Mouse (Mus musculus): ENCODE data around the gene D16Ertd472e. TPM values are rescaled to one million over a fixed set of nuclear protein-coding genes. Genes with fewer than 3 reads are reported as not detected.

The D16Ertd472e gene
- polyA plus RNA-seq, 1 experiment: 16.8 TPM

DNA sequence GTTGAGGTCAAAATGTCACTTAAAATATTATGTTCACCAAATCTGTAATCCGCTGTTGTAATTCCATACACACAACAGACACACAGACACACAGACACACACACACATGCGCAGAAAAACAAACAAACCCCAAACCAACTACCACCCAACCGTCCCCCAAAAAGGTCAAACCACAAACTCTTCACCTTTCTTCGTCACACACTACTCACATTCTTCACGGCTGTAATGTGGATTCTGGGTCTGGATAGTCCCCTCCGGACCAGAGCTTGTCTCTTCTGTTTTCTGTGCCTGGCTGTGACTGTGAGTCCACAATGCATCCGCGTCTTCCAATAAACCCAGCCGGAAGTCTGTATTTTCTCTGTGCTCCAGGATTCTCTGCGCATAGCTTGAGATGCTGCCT is 29.1 kb downstream of the D16Ertd472e start:
- no peaks in the 10 kb centered on the region for H3K27me3 ChIP-seq (ENCODE audit: control insufficient read depth, insufficient read depth, low read length, poor library complexity, severe bottlenecking)
- no peaks in the 10 kb centered on the region for H3K9me3 ChIP-seq (replicated peaks; ENCODE audit: control insufficient read depth, insufficient read depth, low read length, poor library complexity, severe bottlenecking)
- no peak overlapping the region for H3K9ac ChIP-seq (ENCODE audit: low read depth, poor library complexity, severe bottlenecking)
- peaks cover 7% of the 10 kb centered on the region for H3K36me3 ChIP-seq (ENCODE audit: control insufficient read depth, insufficient read depth, low read length, poor library complexity, severe bottlenecking)
- TF ChIP-seq CTCF (IDR thresholded peaks at IDR 0.05; ENCODE audit: low read depth, low read length): no peak
- no peak for TF ChIP-seq EP300 (IDR thresholded peaks at IDR 0.05; ENCODE audit: insufficient read depth, low read depth, low read length)
- TF ChIP-seq POLR2A (IDR thresholded peaks at IDR 0.05; ENCODE audit: insufficient read depth, low read length): no peak
- no peak overlapping the region for H3K4me3 ChIP-seq (ENCODE audit: low read depth, low read length)
- H3K4me1 ChIP-seq (ENCODE audit: control insufficient read depth, insufficient read depth, low read length): no peaks in the 10 kb centered on the region
- H3K27ac ChIP-seq (ENCODE audit: insufficient read depth, low read length): no peak overlapping the region

DNA sequence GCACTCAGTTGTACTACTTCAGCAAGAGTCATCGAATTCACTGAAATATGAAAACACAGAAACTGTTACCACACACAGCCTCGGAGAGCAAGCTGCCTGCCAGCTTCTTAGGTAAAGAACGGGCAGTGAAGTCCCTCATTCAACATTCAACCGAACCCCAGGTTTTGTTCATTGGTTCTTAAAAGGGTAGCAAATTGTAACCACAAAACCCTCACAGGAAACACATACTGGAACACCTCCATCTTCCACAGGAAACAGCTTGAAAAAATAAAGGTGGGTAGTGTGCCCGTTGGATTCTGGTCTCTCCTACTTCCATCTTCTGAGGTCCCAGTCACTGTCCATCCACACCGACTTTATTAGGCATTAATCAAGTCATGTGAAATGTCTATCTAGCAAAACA is 30.0 kb downstream of the D16Ertd472e start:
- Histone ChIP-seq H3K27ac (ENCODE audit: insufficient read depth, low read length) (no peak overlapping the region), H3K4me1 (ENCODE audit: control insufficient read depth, insufficient read depth, low read length) (no peaks in the 10 kb centered on the region), H3K27me3 (ENCODE audit: control insufficient read depth, insufficient read depth, low read length, poor library complexity, severe bottlenecking) (no peaks in the 10 kb centered on the region), H3K36me3 (ENCODE audit: control insufficient read depth, insufficient read depth, low read length, poor library complexity, severe bottlenecking) (peaks cover 7% of the 10 kb centered on the region), H3K9me3 (replicated peaks; ENCODE audit: control insufficient read depth, insufficient read depth, low read length, poor library complexity, severe bottlenecking) (no peaks in the 10 kb centered on the region), H3K4me3 (ENCODE audit: low read depth, low read length) (no peak overlapping the region), H3K9ac (ENCODE audit: low read depth, poor library complexity, severe bottlenecking) (no peak overlapping the region)
- no peak for TF ChIP-seq EP300 (IDR thresholded peaks at IDR 0.05; ENCODE audit: insufficient read depth, low read depth, low read length)
- TF ChIP-seq POLR2A (IDR thresholded peaks at IDR 0.05; ENCODE audit: insufficient read depth, low read length): no peak
- TF ChIP-seq CTCF (IDR thresholded peaks at IDR 0.05; ENCODE audit: low read depth, low read length): no peak

DNA sequence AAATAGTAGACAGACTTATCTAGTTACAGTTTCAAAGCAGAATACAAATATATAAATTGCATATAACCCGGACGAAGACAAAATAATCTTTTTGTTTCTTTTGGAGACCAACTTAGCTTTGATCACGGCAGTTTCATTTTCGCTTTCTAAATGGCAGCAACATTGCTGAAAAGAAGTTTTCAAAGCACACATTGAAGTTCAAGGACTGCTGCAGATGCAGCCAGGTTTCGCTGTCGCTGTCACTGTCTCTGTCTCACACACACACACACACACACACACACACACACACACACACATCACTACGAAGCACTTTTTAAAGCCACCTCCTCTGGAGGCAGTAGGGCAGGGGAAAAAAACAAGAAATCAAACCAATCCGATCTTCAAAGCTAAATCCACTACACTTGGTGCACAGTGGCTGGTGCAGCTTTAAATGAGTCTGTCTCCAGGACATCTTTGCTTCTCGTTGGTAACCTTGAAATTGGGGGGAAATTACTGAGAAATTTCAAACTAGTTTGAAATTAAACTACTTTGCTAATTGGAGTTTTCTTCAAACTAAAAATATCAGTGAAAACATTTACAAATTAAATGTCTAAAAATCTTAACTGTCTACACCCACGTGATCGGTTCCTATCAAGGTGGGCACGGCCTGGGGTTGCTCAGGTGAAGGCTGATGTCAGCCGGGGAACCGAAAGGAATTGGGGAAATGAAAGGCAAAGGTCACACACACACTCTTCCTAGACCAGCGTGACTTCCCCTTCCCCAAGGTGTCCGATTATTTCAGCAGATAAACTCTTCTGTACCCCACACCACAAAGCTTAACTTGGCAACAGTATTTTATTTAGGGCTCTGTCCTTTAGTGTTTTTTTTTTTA is 35.9 kb downstream of the D16Ertd472e start:
- Histone ChIP-seq H3K27ac (ENCODE audit: insufficient read depth, low read length) (no peak overlapping the region), H3K4me1 (ENCODE audit: control insufficient read depth, insufficient read depth, low read length) (peaks cover 3% of the 10 kb centered on the region), H3K36me3 (ENCODE audit: control insufficient read depth, insufficient read depth, low read length, poor library complexity, severe bottlenecking) (peaks cover 2% of the 10 kb centered on the region; the same call in 1 of the 2 replicates), H3K9me3 (replicated peaks; ENCODE audit: control insufficient read depth, insufficient read depth, low read length, poor library complexity, severe bottlenecking) (no peaks in the 10 kb centered on the region), H3K4me3 (ENCODE audit: low read depth, low read length) (no peak overlapping the region), H3K9ac (ENCODE audit: low read depth, poor library complexity, severe bottlenecking) (no peak overlapping the region), H3K27me3 (ENCODE audit: control insufficient read depth, insufficient read depth, low read length, poor library complexity, severe bottlenecking) (no peaks in the 10 kb centered on the region)
- no peak for TF ChIP-seq CTCF (IDR thresholded peaks at IDR 0.05; ENCODE audit: low read depth, low read length)
- TF ChIP-seq EP300 (IDR thresholded peaks at IDR 0.05; ENCODE audit: insufficient read depth, low read depth, low read length): no peak
- no peak for TF ChIP-seq POLR2A (IDR thresholded peaks at IDR 0.05; ENCODE audit: insufficient read depth, low read length)

DNA sequence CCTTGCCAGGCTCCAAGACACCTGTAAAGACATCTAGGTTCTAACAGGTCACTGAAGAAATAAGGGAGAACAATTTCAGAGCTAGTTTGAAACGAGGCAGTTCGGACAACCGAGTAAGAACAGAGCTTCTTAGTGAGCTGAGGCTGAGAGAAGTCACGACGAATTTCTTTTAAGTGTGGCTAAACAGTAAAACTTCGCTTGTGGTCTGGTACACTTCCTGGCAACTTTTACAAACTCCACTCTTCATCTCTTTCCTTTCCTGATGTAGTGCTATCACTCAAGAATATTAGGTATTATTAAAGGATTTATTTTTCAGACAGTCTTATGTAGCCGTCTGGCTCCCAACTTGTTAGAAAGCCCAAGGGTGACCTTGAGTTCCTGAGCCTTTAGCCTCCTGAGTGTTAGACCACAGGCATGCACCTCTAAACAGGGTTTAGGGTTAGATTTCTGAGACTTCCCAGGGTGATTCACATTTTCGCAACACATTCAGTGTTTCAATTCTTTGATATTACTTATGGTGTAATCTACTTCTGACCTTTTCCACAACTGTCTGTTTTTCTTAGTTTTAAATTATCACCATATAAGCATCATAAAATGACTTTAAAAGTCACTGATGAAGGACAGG is 38.6 kb downstream of the D16Ertd472e start:
- no peak overlapping the region for H3K27ac ChIP-seq (ENCODE audit: insufficient read depth, low read length)
- no peaks in the 10 kb centered on the region for H3K36me3 ChIP-seq (ENCODE audit: control insufficient read depth, insufficient read depth, low read length, poor library complexity, severe bottlenecking)
- no peak overlapping the region for H3K4me3 ChIP-seq (ENCODE audit: low read depth, low read length)
- H3K4me1 ChIP-seq (ENCODE audit: control insufficient read depth, insufficient read depth, low read length): peaks cover 3% of the 10 kb centered on the region
- TF ChIP-seq POLR2A (IDR thresholded peaks at IDR 0.05; ENCODE audit: insufficient read depth, low read length) (no peak), EP300 (IDR thresholded peaks at IDR 0.05; ENCODE audit: insufficient read depth, low read depth, low read length) (no peak), CTCF (IDR thresholded peaks at IDR 0.05; ENCODE audit: low read depth, low read length) (no peak)
- H3K9ac ChIP-seq (ENCODE audit: low read depth, poor library complexity, severe bottlenecking): no peak overlapping the region
- H3K27me3 ChIP-seq (ENCODE audit: control insufficient read depth, insufficient read depth, low read length, poor library complexity, severe bottlenecking): no peaks in the 10 kb centered on the region
- no peaks in the 10 kb centered on the region for H3K9me3 ChIP-seq (replicated peaks; ENCODE audit: control insufficient read depth, insufficient read depth, low read length, poor library complexity, severe bottlenecking)

DNA sequence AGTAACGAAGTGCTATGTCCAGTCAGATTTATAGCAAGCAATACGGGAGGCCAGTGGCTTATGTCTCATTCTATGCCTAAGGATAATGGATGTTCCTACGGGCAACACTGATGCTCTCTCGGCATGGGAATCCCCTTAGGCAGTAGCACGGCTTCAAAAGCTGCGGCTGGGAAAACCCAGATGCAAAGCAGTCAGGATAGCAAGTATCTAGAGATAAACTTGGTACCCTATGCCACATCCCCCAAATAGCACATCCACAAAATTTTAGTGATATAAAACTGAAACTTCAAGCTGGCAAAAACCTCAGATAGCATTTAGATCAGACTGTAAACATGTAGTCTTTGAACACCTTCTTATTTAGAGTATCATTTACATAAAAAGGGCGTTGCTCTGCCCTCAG is 39.2 kb downstream of the D16Ertd472e start:
- no peak overlapping the region for H3K27ac ChIP-seq (ENCODE audit: insufficient read depth, low read length)
- H3K9ac ChIP-seq (ENCODE audit: low read depth, poor library complexity, severe bottlenecking): no peak overlapping the region
- no peaks in the 10 kb centered on the region for H3K9me3 ChIP-seq (replicated peaks; ENCODE audit: control insufficient read depth, insufficient read depth, low read length, poor library complexity, severe bottlenecking)
- peaks cover 3% of the 10 kb centered on the region for H3K4me1 ChIP-seq (ENCODE audit: control insufficient read depth, insufficient read depth, low read length)
- H3K36me3 ChIP-seq (ENCODE audit: control insufficient read depth, insufficient read depth, low read length, poor library complexity, severe bottlenecking): no peaks in the 10 kb centered on the region
- no peak overlapping the region for H3K4me3 ChIP-seq (ENCODE audit: low read depth, low read length)
- TF ChIP-seq EP300 (IDR thresholded peaks at IDR 0.05; ENCODE audit: insufficient read depth, low read depth, low read length) (no peak), CTCF (IDR thresholded peaks at IDR 0.05; ENCODE audit: low read depth, low read length) (no peak), POLR2A (IDR thresholded peaks at IDR 0.05; ENCODE audit: insufficient read depth, low read length) (no peak)
- H3K27me3 ChIP-seq (ENCODE audit: control insufficient read depth, insufficient read depth, low read length, poor library complexity, severe bottlenecking): no peaks in the 10 kb centered on the region

DNA sequence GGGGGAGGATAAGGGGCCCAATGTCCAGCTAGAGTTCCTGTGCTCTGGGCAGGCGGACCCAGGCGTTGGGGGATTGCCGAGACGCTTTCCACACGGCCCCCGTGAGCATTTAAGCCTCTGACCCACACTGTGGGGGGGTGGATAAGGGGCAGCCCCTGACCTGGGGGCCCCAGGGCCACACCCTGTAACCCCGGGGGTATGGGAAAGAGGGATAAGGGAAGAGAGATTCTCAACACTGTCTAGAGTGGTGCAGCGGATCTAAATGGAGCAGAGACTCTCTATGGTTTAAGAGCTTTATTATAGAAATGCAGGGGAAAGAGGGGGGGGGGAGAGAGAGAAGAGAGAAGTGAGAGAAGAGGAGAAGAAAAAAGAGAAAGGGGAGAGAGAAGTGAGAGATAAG is 42.0 kb downstream of the D16Ertd472e start:
- Histone ChIP-seq H3K9me3 (replicated peaks; ENCODE audit: control insufficient read depth, insufficient read depth, low read length, poor library complexity, severe bottlenecking) (no peaks in the 10 kb centered on the region), H3K4me3 (ENCODE audit: low read depth, low read length) (no peak overlapping the region), H3K9ac (ENCODE audit: low read depth, poor library complexity, severe bottlenecking) (no peak overlapping the region), H3K36me3 (ENCODE audit: control insufficient read depth, insufficient read depth, low read length, poor library complexity, severe bottlenecking) (no peaks in the 10 kb centered on the region), H3K27me3 (ENCODE audit: control insufficient read depth, insufficient read depth, low read length, poor library complexity, severe bottlenecking) (no peaks in the 10 kb centered on the region), H3K4me1 (ENCODE audit: control insufficient read depth, insufficient read depth, low read length) (no peaks in the 10 kb centered on the region), H3K27ac (ENCODE audit: insufficient read depth, low read length) (no peak overlapping the region)
- TF ChIP-seq EP300 (IDR thresholded peaks at IDR 0.05; ENCODE audit: insufficient read depth, low read depth, low read length) (no peak), CTCF (IDR thresholded peaks at IDR 0.05; ENCODE audit: low read depth, low read length) (no peak), POLR2A (IDR thresholded peaks at IDR 0.05; ENCODE audit: insufficient read depth, low read length) (no peak)
